Mouse (Mus musculus) limb, embryonic 14.5 days (tissue): ENCODE measurements around the gene Gm20683. TPM values are rescaled to one million over a fixed set of nuclear protein-coding genes. Genes with fewer than 3 reads are reported as not detected.

Experiments used
- ATAC-seq: fragments of 200-750 bp; cut with Nextera tagmentation; 2 replicates; pipeline ENCODE4 v1.8.0; 2017; ENCODE audit warnings: low read depth, moderate number of reproducible peaks, moderate TSS enrichment; ENCODE audit not compliant: low FRiP score
- DNase-seq: peaks from one replicate; pipeline ENCODE4 v3.0.0-alpha.2; 2015; ENCODE audit warnings: low spot score
- H3K27ac ChIP-seq: fragments of 300-500 bp; sonication (generic); replicated peaks from 2 replicates; pipeline ENCODE4 v1.5.1; 2014; ENCODE audit warnings: low read depth, mild to moderate bottlenecking, low read length, moderate library complexity, mixed read lengths
- H3K27me3 ChIP-seq: fragments of 300-500 bp; sonication (generic); 2 replicates; pipeline ENCODE4 v1.6.1; 2014; ENCODE audit warnings: low read length, mixed read lengths; ENCODE audit not compliant: control insufficient read depth, insufficient read depth
- H3K36me3 ChIP-seq: fragments of 300-500 bp; sonication (generic); 2 replicates; pipeline ENCODE4 v1.6.1; 2014; ENCODE audit warnings: mild to moderate bottlenecking, low read length, moderate library complexity, mixed read lengths; ENCODE audit not compliant: control insufficient read depth, insufficient read depth
- H3K4me1 ChIP-seq: fragments of 300-500 bp; sonication (generic); 2 replicates; pipeline ENCODE4 v1.6.1; 2014; ENCODE audit warnings: antibody characterized with exemption, low read length, mixed read lengths; ENCODE audit not compliant: control insufficient read depth, insufficient read depth
- H3K4me2 ChIP-seq: fragments of 300-500 bp; sonication (generic); replicated peaks from 2 replicates; pipeline ENCODE4 v1.6.1; 2014; ENCODE audit warnings: low read depth, mild to moderate bottlenecking, low read length, moderate library complexity; ENCODE audit not compliant: severe bottlenecking
- H3K4me3 ChIP-seq: fragments of 300-500 bp; sonication (generic); replicated peaks from 2 replicates; pipeline ENCODE4 v1.5.1; 2014; ENCODE audit warnings: low read length
- H3K9ac ChIP-seq: fragments of 300-500 bp; sonication (generic); 2 replicates; pipeline ENCODE4 v1.6.1; 2014; ENCODE audit warnings: mild to moderate bottlenecking, low read depth, low read length, moderate library complexity; ENCODE audit not compliant: severe bottlenecking
- H3K9me3 ChIP-seq: fragments of 300-500 bp; sonication (generic); 2 replicates; pipeline ENCODE4 v1.6.1; 2016; ENCODE audit warnings: low read length; ENCODE audit not compliant: control insufficient read depth
- POLR2A ChIP-seq: fragments of 200-500 bp; IDR thresholded peaks from 2 replicates; pipeline ENCODE4 v1.8.0; 2012; ENCODE audit warnings: inconsistent platforms, mild to moderate bottlenecking, moderate library complexity, borderline replicate concordance; ENCODE audit not compliant: insufficient read depth, insufficient read length; ENCODE audit errors: extremely low read depth
- WGBS: fragments of 180-500 bp; shearing (Covaris S2); extraction: QIAGEN DNeasy Blood & Tissue Kit; methylation state at CpG from one replicate; pipeline ENCODE4 v1.1.7; 2014; 5-methylcytosine and 5-hydroxymethylcytosine counted together
- polyA plus RNA-seq, 2 experiments: library from polyadenylated mRNA; depleted of rRNA in 1 of 2; stranded (reverse) in 1 of 2; unstranded in 1 of 2; fragments of >200 nt; fragmentation: Nextera tagmentation in 1 of 2; extraction: Ambion mirVana in 1 of 2; gene quantifications; 2 replicates each; pipeline versions ENCODE4 v1.2.1 to v1.2.3; 2012 to 2014

Gene Gm20683
- polyA plus RNA-seq, 2 experiments = 2.5 to 13.0 TPM

- ATAC-seq = no peak
- H3K4me3 ChIP-seq = no peak overlapping the region
- no peaks in the 10 kb centered on the region for H3K27me3 ChIP-seq
- H3K4me2 ChIP-seq = no peak overlapping the region
- no peak for DNase-seq
- TF ChIP-seq POLR2A = no peak
- peaks cover 33% of the 10 kb centered on the region for H3K36me3 ChIP-seq
- H3K9me3 ChIP-seq = no peaks in the 10 kb centered on the region
- WGBS = 96% methylated on average over 27 of the region's 27 CpGs
- H3K4me1 ChIP-seq = peaks cover 25% of the 10 kb centered on the region
- H3K9ac ChIP-seq = no peak overlapping the region
- no peak overlapping the region for H3K27ac ChIP-seq
These were observed 15.5 kb downstream of the Gm20683 start for GRCm38 (mm10) chr17:25825984-25826570.

GRCm38 (mm10) chr17:25825311-25825710 is 16.3 kb downstream of the Gm20683 start:
- no peak for TF ChIP-seq POLR2A
- peaks cover 22% of the 10 kb centered on the region for H3K4me1 ChIP-seq
- DNase-seq (no peak), ATAC-seq (no peak)
- H3K4me2 ChIP-seq = no peak overlapping the region
- no peak overlapping the region for H3K4me3 ChIP-seq
- no peak overlapping the region for H3K9ac ChIP-seq
- H3K27ac ChIP-seq = no peak overlapping the region
- 80% methylated on average over 6 of the region's 6 CpGs for WGBS
- peaks cover 26% of the 10 kb centered on the region for H3K36me3 ChIP-seq
- peaks cover 3% of the 10 kb centered on the region for H3K27me3 ChIP-seq
- H3K9me3 ChIP-seq = no peaks in the 10 kb centered on the region

- H3K27ac ChIP-seq = no peak overlapping the region
- WGBS = 76% methylated on average over 16 of the region's 17 CpGs
- H3K4me3 ChIP-seq = peak overlapping the region; percentile 47
- no peak for TF ChIP-seq POLR2A
- peaks cover 10% of the 10 kb centered on the region for H3K27me3 ChIP-seq
- no peaks in the 10 kb centered on the region for H3K9me3 ChIP-seq
- peak overlapping the region; percentile 38; the same call in 1 of the 2 replicates for H3K9ac ChIP-seq
- DNase-seq (no peak), ATAC-seq (no peak)
- peak overlapping the region; percentile 71 for H3K4me2 ChIP-seq
- peaks cover 16% of the 10 kb centered on the region for H3K4me1 ChIP-seq
- H3K36me3 ChIP-seq = peaks cover 20% of the 10 kb centered on the region
These were observed 17.0 kb downstream of the Gm20683 start for GRCm38 (mm10) chr17:25824362-25825142.

- H3K9me3 ChIP-seq = no peaks in the 10 kb centered on the region
- H3K36me3 ChIP-seq = peaks cover 20% of the 10 kb centered on the region
- TF ChIP-seq POLR2A = peak; percentile 39; the same call in 1 of the 2 replicates
- H3K4me2 ChIP-seq = peak within 1 kb of the TSS; percentile 71
- peak within 1 kb of the TSS; percentile 47 for H3K4me3 ChIP-seq
- H3K9ac ChIP-seq = peak within 1 kb of the TSS; percentile 38
- ATAC-seq (peak; percentile 81), DNase-seq (peak; percentile 94)
- H3K27me3 ChIP-seq = peaks cover 21% of the 10 kb centered on the region
- H3K4me1 ChIP-seq = peaks cover 15% of the 10 kb centered on the region
- 0% methylated on average over 18 of the region's 18 CpGs for WGBS
- H3K27ac ChIP-seq = no peak within 1 kb of the TSS
These were observed 18.1 kb downstream of the Gm20683 start, which contains the start of gene Wdr24 for GRCm38 (mm10) chr17:25823452-25823851. Gene Wdr24 (plus strand): TSS chr17:25823627.

GRCm38 (mm10) chr17:25818851-25819780 is 22.4 kb downstream of the Gm20683 start:
- no peak for TF ChIP-seq POLR2A
- H3K9me3 ChIP-seq = no peaks in the 10 kb centered on the region
- no peak overlapping the region for H3K4me3 ChIP-seq
- H3K9ac ChIP-seq = no peak overlapping the region
- 5% methylated on average over 46 of the region's 46 CpGs for WGBS
- H3K27ac ChIP-seq = no peak overlapping the region
- H3K27me3 ChIP-seq = peaks cover 35% of the 10 kb centered on the region
- peaks cover 3% of the 10 kb centered on the region for H3K4me1 ChIP-seq
- ATAC-seq (no peak), DNase-seq (no peak)
- no peaks in the 10 kb centered on the region for H3K36me3 ChIP-seq
- peak overlapping the region; percentile 28; the same call in 1 of the 2 replicates for H3K4me2 ChIP-seq
